Mouse (Mus musculus) heart, postnatal 0 days (tissue): ENCODE data around the gene Cacng6.

ENCODE experiments used
- CTCF ChIP-seq: IDR thresholded peaks from 2 replicates; pipeline ENCODE4 v1.5.1; 2016; ENCODE audit warnings: antibody characterized with exemption, control low read depth, low read depth
- EP300 ChIP-seq: IDR thresholded peaks from 2 replicates; pipeline ENCODE4 v1.6.1; 2016; ENCODE audit warnings: antibody characterized with exemption, low read depth

DNA sequence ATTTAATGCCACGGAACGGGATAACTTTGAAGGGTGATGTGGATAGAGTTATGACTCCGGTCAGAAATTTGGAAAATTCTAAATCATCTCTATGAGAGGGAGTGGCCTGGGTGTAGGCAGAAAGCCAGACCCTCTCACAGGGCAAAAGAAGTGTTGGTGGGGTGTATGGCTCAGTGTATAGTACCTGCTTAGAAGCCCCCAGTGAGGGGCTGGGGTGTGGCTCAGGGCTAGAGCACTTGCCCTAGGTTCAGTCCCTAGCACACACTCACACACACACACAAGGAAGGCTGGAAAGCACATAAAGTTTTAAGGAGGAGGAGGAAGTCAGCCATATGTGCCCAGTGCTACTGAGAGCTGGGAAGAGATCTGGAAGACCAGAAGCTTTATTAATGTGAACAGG, 2.7 kb upstream of the Cacng6 start:
- TF ChIP-seq CTCF, result no peak
- TF ChIP-seq EP300, result no peak
